Mouse (Mus musculus) left cerebral cortex, postnatal 10 days (tissue): ENCODE measurements around the gene Scg2. TPM values are rescaled to one million over a fixed set of nuclear protein-coding genes. Genes with fewer than 3 reads are reported as not detected.

Experiments
- total RNA-seq, 2 experiments: library from RNA; stranded (reverse); gene quantifications; 2 replicates each; pipeline ENCODE4 v1.2.3; 2021

Gene Scg2
- total RNA-seq, 2 experiments from 2014 or later, result 132 to 138 TPM

Other genes starting within 250 kb of the Scg2 start
- 1 to 10 TPM; 2.6 to 2.7 TPM for gene Ap1s3, start 231.9 kb upstream of the Scg2 start, total RNA-seq